Mouse (Mus musculus) heart, postnatal 0 days (tissue): ENCODE results near the gene Nol3.

Experiments
- CTCF ChIP-seq: IDR thresholded peaks from 2 replicates; pipeline ENCODE4 v1.5.1; 2016; ENCODE audit warnings: antibody characterized with exemption, control low read depth, low read depth
- EP300 ChIP-seq: IDR thresholded peaks from 2 replicates; pipeline ENCODE4 v1.6.1; 2016; ENCODE audit warnings: antibody characterized with exemption, low read depth

DNA sequence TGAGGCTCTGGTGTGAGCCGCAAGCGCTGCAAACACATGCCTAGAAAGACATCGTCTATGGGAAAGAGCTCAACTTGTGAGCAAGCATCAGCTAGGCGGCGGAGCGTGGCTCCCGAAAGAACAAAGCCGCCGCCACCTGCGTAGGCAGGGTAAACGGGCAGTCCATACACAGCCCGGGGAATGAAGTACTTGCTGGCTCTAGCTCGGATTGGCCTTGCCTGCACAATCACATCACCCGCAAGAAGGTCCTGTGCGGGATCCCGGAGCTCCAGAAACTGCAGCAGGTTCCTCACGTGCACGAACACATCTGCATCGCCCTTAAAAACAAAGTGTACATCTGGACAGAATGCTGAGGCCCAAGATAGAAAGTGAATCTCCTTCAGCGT lies 22.2 kb upstream of the Nol3 start:
- TF ChIP-seq CTCF: no peak
- no peak for TF ChIP-seq EP300
